Mouse (Mus musculus) intestine, embryonic 14.5 days (tissue): ENCODE data around the gene Anapc15. TPM values are rescaled to one million over a fixed set of nuclear protein-coding genes. Genes with fewer than 3 reads are reported as not detected.
A peak's percentile ranks its signal among the peaks of the same experiment; 100 is the strongest.

Experiments used
- ATAC-seq: fragments of 200-750 bp; cut with Nextera tagmentation; replicated peaks from 2 replicates; pipeline ENCODE4 v1.8.0; 2017; ENCODE audit warnings: low read depth, moderate number of reproducible peaks, moderate TSS enrichment, moderate library complexity; ENCODE audit not compliant: low FRiP score, low TSS enrichment
- DNase-seq: peaks from one replicate; pipeline ENCODE4 v3.0.0-alpha.2; 2018; ENCODE audit warnings: low spot score
- H3K27ac ChIP-seq: fragments of 300-500 bp; sonication (generic); 2 replicates; pipeline ENCODE4 v1.5.1; 2014; ENCODE audit warnings: low read depth, mild to moderate bottlenecking, control low read depth
- H3K27me3 ChIP-seq: fragments of 300-500 bp; sonication (generic); replicated peaks from 2 replicates; pipeline ENCODE4 v1.6.1; 2014; ENCODE audit warnings: low read length, control low read depth; ENCODE audit not compliant: control insufficient read depth, insufficient read depth
- H3K36me3 ChIP-seq: fragments of 300-500 bp; sonication (generic); 2 replicates; pipeline ENCODE4 v1.6.1; 2014; ENCODE audit warnings: low read length, control low read depth; ENCODE audit not compliant: control insufficient read depth, insufficient read depth
- H3K4me1 ChIP-seq: fragments of 300-500 bp; sonication (generic); replicated peaks from 2 replicates; pipeline ENCODE4 v1.6.1; 2014; ENCODE audit warnings: low read length, control low read depth, mixed read lengths; ENCODE audit not compliant: control insufficient read depth, insufficient read depth
- H3K4me2 ChIP-seq: fragments of 300-500 bp; sonication (generic); 2 replicates; pipeline ENCODE4 v1.6.1; 2014; ENCODE audit warnings: low read length
- H3K4me3 ChIP-seq: fragments of 300-500 bp; sonication (generic); 2 replicates; pipeline ENCODE4 v1.5.1; 2014; ENCODE audit warnings: low read depth, low read length, control low read depth, mixed read lengths
- H3K9ac ChIP-seq: fragments of 300-500 bp; sonication (generic); 2 replicates; pipeline ENCODE4 v1.6.1; 2014; ENCODE audit warnings: mild to moderate bottlenecking, low read length
- H3K9me3 ChIP-seq: fragments of 300-500 bp; sonication (generic); 2 replicates; pipeline ENCODE4 v1.6.1; 2016; ENCODE audit warnings: low read length, control low read depth; ENCODE audit not compliant: control insufficient read depth
- WGBS: fragments of 180-500 bp; shearing (Covaris S2); extraction: QIAGEN DNeasy Blood & Tissue Kit; methylation state at CpG from one replicate; pipeline ENCODE4 v1.1.7; 2014; 5-methylcytosine and 5-hydroxymethylcytosine counted together
- polyA plus RNA-seq: library from polyadenylated mRNA; unstranded; fragments of >200 nt; fragmentation: Nextera tagmentation; extraction: Ambion mirVana; gene quantifications from 2 replicates; pipeline ENCODE4 v1.2.1, GENCODE M21; 2014

Anapc15 gene
- polyA plus RNA-seq, 1 experiment from 2014 or later = 71.3 TPM

DNA sequence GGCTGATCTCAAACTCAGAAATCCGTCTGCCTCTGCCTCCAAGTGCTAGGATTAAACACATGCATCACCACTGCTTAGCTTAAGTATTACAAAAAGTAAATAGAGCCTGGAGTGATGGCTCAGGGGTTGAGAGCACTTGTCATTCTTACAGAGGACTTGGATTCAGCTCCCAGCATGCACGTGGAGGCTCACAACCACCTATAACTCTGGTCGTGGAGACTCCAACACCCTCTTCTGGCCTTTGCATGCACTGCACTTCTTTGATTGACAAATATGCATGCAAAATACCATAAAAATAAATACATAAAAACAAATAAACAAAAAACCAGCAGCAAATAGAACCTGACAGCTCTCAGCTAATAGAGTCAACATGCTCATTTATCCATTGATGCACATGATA is 1.2 kb upstream of the Anapc15 start:
- Histone ChIP-seq H3K27ac (no peak overlapping the region), H3K9ac (no peak overlapping the region), H3K4me1 (no peaks in the 10 kb centered on the region), H3K4me2 (no peak overlapping the region), H3K9me3 (no peaks in the 10 kb centered on the region), H3K4me3 (no peak overlapping the region), H3K36me3 (no peaks in the 10 kb centered on the region), H3K27me3 (no peaks in the 10 kb centered on the region)
- WGBS = 71% methylated on average over 3 of the region's 3 CpGs
- ATAC-seq (no peak), DNase-seq (no peak)

DNA sequence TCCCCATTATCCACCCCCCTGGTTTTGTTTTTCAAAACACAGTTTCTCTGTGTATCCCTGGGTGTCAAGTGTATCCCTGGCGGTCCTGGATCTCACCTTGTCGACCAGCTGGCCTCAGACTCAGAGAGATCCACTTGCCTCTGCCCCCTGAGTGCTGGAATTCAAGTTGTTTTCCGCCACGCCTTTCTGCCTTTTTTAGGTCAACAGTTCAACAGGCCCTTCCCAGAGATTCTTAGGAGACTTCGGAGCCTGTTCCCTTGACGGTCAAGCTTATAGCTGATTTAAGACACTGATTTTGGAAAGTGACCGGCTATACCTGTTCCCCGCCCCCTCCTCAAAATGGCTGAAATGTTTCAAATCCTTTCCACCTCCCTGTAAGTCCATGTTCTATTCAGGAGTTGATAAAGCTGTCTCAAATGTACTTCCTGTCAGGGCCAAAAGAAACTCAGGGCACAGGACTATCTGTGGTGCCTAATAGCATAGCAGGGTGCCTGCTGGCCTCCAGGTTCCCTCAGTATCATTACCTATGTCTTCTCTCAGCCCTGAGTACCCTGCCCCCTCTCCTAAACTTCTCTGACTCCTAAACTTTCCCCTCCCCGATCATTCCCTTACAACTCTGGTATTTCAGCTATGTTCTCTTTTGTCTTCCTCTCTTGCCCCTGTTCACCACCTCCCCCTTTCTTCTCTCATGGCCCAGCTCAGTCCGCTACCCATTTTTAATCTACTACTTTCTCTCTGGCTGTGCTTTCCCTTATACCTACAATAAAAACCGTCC is 3.2 kb downstream of the Anapc15 start:
- no peak overlapping the region for H3K27ac ChIP-seq
- no peaks in the 10 kb centered on the region for H3K9me3 ChIP-seq
- no peaks in the 10 kb centered on the region for H3K36me3 ChIP-seq
- DNase-seq (no peak), ATAC-seq (no peak)
- no peaks in the 10 kb centered on the region for H3K4me1 ChIP-seq
- WGBS = 83% methylated on average over 11 of the region's 11 CpGs
- no peak overlapping the region for H3K4me3 ChIP-seq
- no peak overlapping the region for H3K9ac ChIP-seq
- no peaks in the 10 kb centered on the region for H3K27me3 ChIP-seq
- H3K4me2 ChIP-seq = no peak overlapping the region

GRCm38 (mm10) chr7:101867482-101867881 is 4.0 kb downstream of the Anapc15 start:
- Histone ChIP-seq H3K4me2 (no peak overlapping the region), H3K4me1 (no peaks in the 10 kb centered on the region), H3K36me3 (no peaks in the 10 kb centered on the region), H3K9ac (no peak overlapping the region), H3K27ac (no peak overlapping the region), H3K4me3 (no peak overlapping the region), H3K27me3 (no peaks in the 10 kb centered on the region), H3K9me3 (no peaks in the 10 kb centered on the region)
- ATAC-seq (no peak), DNase-seq (no peak)
- WGBS = over 99% methylated on average over 4 of the region's 4 CpGs

GRCm38 (mm10) chr7:101868241-101869162 is 5.0 kb downstream of the Anapc15 start:
- WGBS = 65% methylated on average over 13 of the region's 13 CpGs
- ATAC-seq = no peak
- H3K4me3 ChIP-seq = 0 out of 2 replicates have a peak overlapping the region, but pooled peaks have one; percentile 28

DNA sequence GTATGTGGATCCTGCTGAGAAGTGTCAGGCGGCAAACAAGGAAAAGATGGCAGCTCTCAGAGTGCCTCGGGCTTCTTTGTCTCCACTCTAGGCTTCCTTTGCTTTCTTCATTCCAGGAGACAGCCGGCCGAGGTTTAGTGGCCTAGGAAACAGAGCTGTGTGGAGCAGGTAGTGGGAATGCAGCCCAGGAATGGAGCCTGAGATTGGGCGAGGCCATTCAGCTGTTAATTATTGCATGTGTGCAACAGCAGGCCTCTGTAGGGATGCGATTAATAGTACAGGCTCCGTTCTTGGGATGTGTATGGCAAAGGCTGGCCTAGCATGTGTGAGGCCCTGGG is 5.6 kb downstream of the Anapc15 start:
- Histone ChIP-seq H3K27me3 (no peaks in the 10 kb centered on the region), H3K36me3 (no peaks in the 10 kb centered on the region), H3K9me3 (no peaks in the 10 kb centered on the region), H3K9ac (no peak overlapping the region), H3K27ac (no peak overlapping the region), H3K4me1 (no peaks in the 10 kb centered on the region), H3K4me2 (peak overlapping the region; percentile 42), H3K4me3 (peak overlapping the region; percentile 28; the same call in 1 of the 2 replicates)
- ATAC-seq (no peak), DNase-seq (no peak)
- WGBS = 63% methylated on average over 7 of the region's 7 CpGs

More at GRCm38 (mm10) chr7:101868241-101869162, 5.0 kb downstream of the Anapc15 start:
- Histone ChIP-seq H3K36me3 (no peaks in the 10 kb centered on the region), H3K27me3 (no peaks in the 10 kb centered on the region), H3K4me2 (peak overlapping the region; percentile 42), H3K27ac (no peak overlapping the region), H3K4me1 (no peaks in the 10 kb centered on the region), H3K9ac (no peak overlapping the region), H3K9me3 (no peaks in the 10 kb centered on the region)
- DNase-seq = no peak

DNA sequence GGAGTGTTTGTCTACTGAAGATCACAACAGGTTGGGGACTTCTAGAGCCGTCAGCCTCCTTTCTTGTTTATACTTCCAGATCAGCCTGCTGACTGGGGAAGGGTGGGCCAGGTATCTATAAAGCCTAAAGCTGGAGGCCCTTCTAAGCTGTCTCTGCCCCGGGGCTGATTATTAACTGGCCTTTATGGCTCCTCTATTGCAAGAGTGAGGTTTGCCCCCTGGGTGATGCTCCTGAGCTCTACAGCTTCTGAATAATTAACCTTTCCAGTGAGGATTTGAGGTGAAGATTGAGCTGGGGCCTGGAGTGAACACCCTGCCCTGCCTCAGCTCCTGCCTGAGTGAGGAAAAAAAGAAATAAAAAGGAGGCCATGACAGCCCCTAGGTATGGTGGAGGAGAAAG is 7.1 kb downstream of the Anapc15 start, which contains the start of gene Folr1:
TSS of gene Folr1 (minus strand) at position 160 of the 400 bp plus-strand sequence.
- peak within 1 kb of the TSS; percentile 28 for H3K4me3 ChIP-seq
- H3K4me2 ChIP-seq = peak within 1 kb of the TSS; percentile 42
- peak; percentile 59 for DNase-seq
- no peaks in the 10 kb centered on the region for H3K9me3 ChIP-seq
- no peaks in the 10 kb centered on the region for H3K4me1 ChIP-seq
- peak; percentile 83 for ATAC-seq
- peak within 1 kb of the TSS; percentile 22; the same call in 1 of the 2 replicates for H3K9ac ChIP-seq
- H3K36me3 ChIP-seq = no peaks in the 10 kb centered on the region
- 42% methylated on average over 2 of the region's 2 CpGs for WGBS
- no peaks in the 10 kb centered on the region for H3K27me3 ChIP-seq
- H3K27ac ChIP-seq = peak within 1 kb of the TSS; percentile 67

- Histone ChIP-seq H3K27ac (peak overlapping the region; percentile 67), H3K36me3 (no peaks in the 10 kb centered on the region), H3K9ac (no peak overlapping the region), H3K4me2 (peak overlapping the region; percentile 5; the same call in 1 of the 2 replicates), H3K9me3 (no peaks in the 10 kb centered on the region), H3K4me3 (no peak overlapping the region), H3K4me1 (no peaks in the 10 kb centered on the region), H3K27me3 (no peaks in the 10 kb centered on the region)
- ATAC-seq (peak; percentile 2; the same call in 1 of the 2 replicates), DNase-seq (no peak)
- 72% methylated on average over 3 of the region's 3 CpGs for WGBS
These were observed 7.8 kb downstream of the Anapc15 start for GRCm38 (mm10) chr7:101871296-101871695.

GRCm38 (mm10) chr7:101875978-101876377 is 12.5 kb downstream of the Anapc15 start:
- WGBS = 88% methylated on average over 1 of the region's 1 CpGs
- Histone ChIP-seq H3K27ac (no peak overlapping the region), H3K27me3 (no peaks in the 10 kb centered on the region), H3K4me3 (no peak overlapping the region), H3K36me3 (no peaks in the 10 kb centered on the region), H3K9ac (no peak overlapping the region), H3K9me3 (no peaks in the 10 kb centered on the region), H3K4me1 (no peaks in the 10 kb centered on the region), H3K4me2 (no peak overlapping the region)
- ATAC-seq (no peak), DNase-seq (no peak)
